Mouse (Mus musculus) midbrain, postnatal 0 days (tissue): ENCODE measurements around the gene Mad2l2. TPM values are rescaled to one million over a fixed set of nuclear protein-coding genes. Genes with fewer than 3 reads are reported as not detected.

ENCODE experiments used
- ATAC-seq: fragments of 200-750 bp; cut with Nextera tagmentation; 2 replicates; pipeline ENCODE4 v1.8.0; 2017; ENCODE audit warnings: moderate number of reproducible peaks, mild to moderate bottlenecking, moderate TSS enrichment, moderate library complexity; ENCODE audit not compliant: low FRiP score
- DNase-seq: peaks from one replicate; pipeline ENCODE4 v3.0.0-alpha.2; 2015; ENCODE audit warnings: low spot score
- H3K27ac ChIP-seq: fragments of 300-500 bp; sonication (generic); 2 replicates; pipeline ENCODE4 v1.5.1; 2014; ENCODE audit warnings: low read depth, mild to moderate bottlenecking, low read length, mixed read lengths
- H3K27me3 ChIP-seq: fragments of 300-500 bp; sonication (generic); 2 replicates; pipeline ENCODE4 v1.6.1; 2014; ENCODE audit warnings: low read length, control low read depth, mixed read lengths; ENCODE audit not compliant: insufficient read depth
- H3K36me3 ChIP-seq: fragments of 300-500 bp; sonication (generic); 2 replicates; pipeline ENCODE4 v1.6.1; 2014; ENCODE audit warnings: low read length, control low read depth, mixed read lengths; ENCODE audit not compliant: insufficient read depth
- H3K4me1 ChIP-seq: fragments of 300-500 bp; sonication (generic); 2 replicates; pipeline ENCODE4 v1.6.1; 2014; ENCODE audit warnings: mild to moderate bottlenecking, control low read depth, antibody characterized with exemption, low read length, mixed read lengths; ENCODE audit not compliant: insufficient read depth
- H3K4me2 ChIP-seq: fragments of 300-500 bp; sonication (generic); 2 replicates; pipeline ENCODE4 v1.6.1; 2014; ENCODE audit warnings: low read depth, mild to moderate bottlenecking, low read length, mixed read lengths; ENCODE audit not compliant: poor library complexity, severe bottlenecking
- H3K4me3 ChIP-seq: fragments of 300-500 bp; sonication (generic); 2 replicates; pipeline ENCODE4 v1.5.1; 2014; ENCODE audit warnings: low read depth, mild to moderate bottlenecking, low read length, moderate library complexity
- H3K9ac ChIP-seq: fragments of 300-500 bp; sonication (generic); replicated peaks from 2 replicates; pipeline ENCODE4 v1.6.1; 2014; ENCODE audit warnings: mild to moderate bottlenecking, low read length, moderate library complexity, mixed read lengths; ENCODE audit not compliant: poor library complexity, severe bottlenecking
- H3K9me3 ChIP-seq: fragments of 300-500 bp; sonication (generic); 2 replicates; pipeline ENCODE4 v1.6.1; 2016; ENCODE audit warnings: low read length, control low read depth
- CTCF ChIP-seq: IDR thresholded peaks from 2 replicates; pipeline ENCODE4 v1.5.1; 2016; ENCODE audit warnings: antibody characterized with exemption, mild to moderate bottlenecking
- WGBS: fragments of 180-500 bp; shearing (Covaris S2); extraction: QIAGEN DNeasy Blood & Tissue Kit; methylation state at CpG from one replicate; pipeline ENCODE4 v1.1.7; 2014; 5-methylcytosine and 5-hydroxymethylcytosine counted together
- polyA plus RNA-seq: library from polyadenylated mRNA; unstranded; fragments of >200 nt; fragmentation: Nextera tagmentation; extraction: Ambion mirVana; gene quantifications from 2 replicates; pipeline ENCODE4 v1.2.1, GENCODE M21; 2015
- total RNA-seq: library from RNA; depleted of rRNA; stranded (reverse); fragments of >200 nt; gene quantifications from 2 replicates; pipeline ENCODE4 v1.2.3, GENCODE M21; 2014; rRNA removed

Gene Mad2l2
- total RNA-seq (42.0 and 51.7 TPM in 2 replicates), polyA plus RNA-seq (84.0 and 89.1 TPM in 2 replicates)

DNA sequence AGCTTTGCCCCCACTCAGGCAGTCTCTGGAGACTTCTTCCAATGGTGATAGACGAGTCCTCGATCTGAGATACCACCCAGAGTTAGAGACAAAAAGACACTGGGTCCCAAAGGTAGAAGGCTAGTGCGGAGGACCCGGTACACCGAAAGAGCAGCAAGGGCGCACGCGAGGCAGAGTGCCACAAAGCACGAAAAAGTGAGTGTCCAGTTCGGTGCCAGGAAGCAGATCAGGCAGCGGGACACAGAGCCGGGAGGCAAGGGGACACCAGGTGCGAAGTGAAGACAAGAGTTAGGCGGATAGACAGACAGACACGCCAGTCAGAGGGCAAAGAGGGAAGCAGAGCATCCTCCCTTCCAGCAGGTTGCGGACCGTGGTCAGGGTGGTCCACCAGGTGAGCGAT lies at the start of gene Mad2l2:
TSS of gene Mad2l2 (plus strand) at position 252 of the 400 bp plus-strand sequence.
- no peaks in the 10 kb centered on the region for H3K36me3 ChIP-seq
- H3K4me3 ChIP-seq, result peak within 1 kb of the TSS; percentile 73
- H3K9ac ChIP-seq, result peak within 1 kb of the TSS; percentile 92
- peak within 1 kb of the TSS; percentile 91 for H3K4me2 ChIP-seq
- DNase-seq (peak; percentile 23), ATAC-seq (peak; percentile 19; the same call in 1 of the 2 replicates)
- H3K4me1 ChIP-seq, result peaks cover 5% of the 10 kb centered on the region
- no peaks in the 10 kb centered on the region for H3K27me3 ChIP-seq
- H3K9me3 ChIP-seq, result no peaks in the 10 kb centered on the region
- peak within 1 kb of the TSS; percentile 94 for H3K27ac ChIP-seq
- under 1% methylated on average over 17 of the region's 18 CpGs for WGBS
- no peak for TF ChIP-seq CTCF

- Histone ChIP-seq H3K36me3 (no peaks in the 10 kb centered on the region), H3K4me1 (no peaks in the 10 kb centered on the region), H3K9me3 (no peaks in the 10 kb centered on the region), H3K9ac (no peak overlapping the region), H3K27ac (no peak overlapping the region), H3K27me3 (no peaks in the 10 kb centered on the region), H3K4me3 (no peak overlapping the region), H3K4me2 (no peak overlapping the region)
- DNase-seq (peak; percentile 32), ATAC-seq (no peak)
- TF ChIP-seq CTCF, result no peak
- 96% methylated on average over 1 of the region's 1 CpGs for WGBS
Observed at GRCm38 (mm10) chr4:148080597-148080973, 49.6 kb upstream of the Mad2l2 start.

DNA sequence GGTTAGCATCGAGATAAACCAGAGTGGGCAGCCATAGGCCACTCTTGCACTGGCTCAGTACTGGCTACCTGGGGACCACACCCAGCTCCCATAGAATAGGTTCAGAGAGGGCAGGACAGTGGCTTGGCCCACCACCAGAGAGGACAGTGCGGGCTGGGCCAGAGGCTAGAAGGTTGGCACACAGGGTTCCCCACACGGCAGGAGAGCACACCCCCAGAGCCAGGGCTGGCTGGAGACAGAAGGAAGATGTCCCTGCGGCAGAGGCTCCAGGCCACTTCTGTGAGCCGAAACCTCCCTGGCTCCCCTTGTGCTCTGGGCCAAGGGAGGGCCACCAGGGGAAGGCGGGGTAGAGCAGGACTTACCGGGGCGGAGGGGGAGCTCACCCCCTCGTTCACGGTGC lies 49.0 kb upstream of the Mad2l2 start:
- H3K27me3 ChIP-seq, result no peaks in the 10 kb centered on the region
- no peaks in the 10 kb centered on the region for H3K4me1 ChIP-seq
- no peak overlapping the region for H3K4me2 ChIP-seq
- H3K4me3 ChIP-seq, result no peak overlapping the region
- DNase-seq, result no peak
- 93% methylated on average over 10 of the region's 10 CpGs for WGBS
- ATAC-seq, result no peak
- no peaks in the 10 kb centered on the region for H3K36me3 ChIP-seq
- TF ChIP-seq CTCF, result no peak
- no peak overlapping the region for H3K9ac ChIP-seq
- H3K9me3 ChIP-seq, result no peaks in the 10 kb centered on the region
- H3K27ac ChIP-seq, result no peak overlapping the region

DNA sequence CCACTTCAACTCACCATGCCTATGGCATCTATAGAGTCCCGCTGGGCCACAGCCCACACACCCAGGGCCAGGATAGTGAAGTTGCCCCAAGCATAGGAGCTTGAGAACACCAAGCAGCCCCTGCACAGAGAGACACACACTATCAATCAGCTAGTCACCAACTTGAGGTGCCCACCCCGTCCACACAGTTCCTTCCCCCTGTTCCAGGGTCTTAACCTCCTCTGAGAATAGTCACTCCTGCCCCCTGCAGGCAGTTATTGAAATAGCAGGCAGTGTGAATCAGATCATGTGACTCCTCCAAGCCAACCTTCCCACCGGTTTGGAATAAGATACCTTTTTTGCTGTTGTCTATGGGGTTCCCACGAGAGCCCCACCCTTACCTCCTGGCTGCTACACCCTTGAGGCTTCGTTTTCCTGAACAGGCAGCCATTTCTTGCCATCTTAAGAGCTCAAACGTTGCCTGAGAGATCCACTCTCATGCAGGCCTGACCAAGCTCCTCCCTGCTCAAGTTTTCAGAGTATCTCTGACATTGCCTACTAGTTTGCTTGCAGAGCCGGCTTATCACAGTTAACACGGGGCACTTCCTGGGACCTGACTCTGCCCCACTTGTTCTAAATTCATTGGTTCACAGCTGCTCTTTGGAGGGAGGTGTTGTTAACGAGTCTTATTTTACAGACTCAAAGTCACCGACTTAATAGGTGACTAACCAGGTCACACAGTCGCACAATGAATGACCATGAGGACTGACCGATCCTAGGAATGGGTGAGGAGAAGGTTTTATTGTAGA lies 47.7 kb upstream of the Mad2l2 start:
- H3K9ac ChIP-seq, result no peak overlapping the region
- H3K27me3 ChIP-seq, result no peaks in the 10 kb centered on the region
- no peak overlapping the region for H3K4me3 ChIP-seq
- ATAC-seq (0 out of 2 replicates have a peak, but pooled peaks have one; percentile 32), DNase-seq (peak; percentile 61)
- no peaks in the 10 kb centered on the region for H3K36me3 ChIP-seq
- H3K4me2 ChIP-seq, result no peak overlapping the region
- H3K9me3 ChIP-seq, result no peaks in the 10 kb centered on the region
- WGBS, result 58% methylated on average over 12 of the region's 12 CpGs
- no peak overlapping the region for H3K27ac ChIP-seq
- H3K4me1 ChIP-seq, result 0 out of 2 replicates have a peak, but pooled peaks cover 3% of the 10 kb centered on the region
- TF ChIP-seq CTCF, result peak; percentile 75

- TF ChIP-seq CTCF, result no peak
- 72% methylated on average over 21 of the region's 21 CpGs for WGBS
- Histone ChIP-seq H3K4me2 (no peak overlapping the region), H3K9me3 (no peaks in the 10 kb centered on the region), H3K4me1 (peaks cover 7% of the 10 kb centered on the region; the same call in 1 of the 2 replicates), H3K4me3 (no peak overlapping the region), H3K27me3 (no peaks in the 10 kb centered on the region), H3K9ac (no peak overlapping the region), H3K27ac (no peak overlapping the region), H3K36me3 (no peaks in the 10 kb centered on the region)
- no peak for DNase-seq
- ATAC-seq, result no peak
Observed at GRCm38 (mm10) chr4:148083176-148083899, 46.8 kb upstream of the Mad2l2 start.
